Mouse (Mus musculus) spleen, embryonic (tissue): ENCODE measurements around the gene Aldob.
"Not testable (repeated sequence)": the region's sequence is repeated elsewhere in the genome, so short reads cannot be mapped to it uniquely, and the experiment has no call there.

Experiments
- CTCF ChIA-PET: fragments of 350-600 bp; sonication (Branson Sonifier 250); formaldehyde crosslinking; loops from one replicate; lab custom pipeline; 2022; lab: Charles Lee

Gene Aldob

DNA sequence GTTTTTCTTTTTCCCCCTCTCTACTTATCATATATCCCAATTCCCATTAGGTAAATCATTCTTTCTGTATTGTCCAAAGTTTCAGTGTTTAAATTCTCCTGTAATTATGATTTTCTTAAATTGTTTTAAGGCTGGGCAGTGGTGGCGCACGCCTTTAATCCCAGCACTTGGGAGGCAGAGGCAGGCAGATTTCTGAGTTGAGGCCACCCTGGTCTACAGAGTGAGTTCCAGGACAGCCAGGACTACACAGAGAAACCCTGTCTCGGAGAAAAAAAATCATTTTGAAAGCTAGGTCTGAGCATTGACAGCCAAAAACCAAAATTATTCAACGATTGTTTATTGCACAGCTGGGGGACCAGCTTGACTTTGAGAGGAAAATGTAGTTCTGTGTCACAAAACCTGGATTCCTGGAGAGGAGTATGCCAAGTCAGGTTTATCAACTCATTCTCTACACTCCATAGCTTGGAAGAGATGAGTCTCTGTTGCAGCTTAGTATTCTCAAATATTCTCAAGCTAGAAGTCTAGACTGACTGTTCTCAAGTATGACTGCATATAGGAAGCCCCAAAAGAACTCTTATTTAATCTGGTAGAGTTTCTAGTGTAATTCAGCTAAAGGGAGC lies 13.6 kb downstream of the Aldob start:
- CTCF ChIA-PET: no interaction called here

DNA sequence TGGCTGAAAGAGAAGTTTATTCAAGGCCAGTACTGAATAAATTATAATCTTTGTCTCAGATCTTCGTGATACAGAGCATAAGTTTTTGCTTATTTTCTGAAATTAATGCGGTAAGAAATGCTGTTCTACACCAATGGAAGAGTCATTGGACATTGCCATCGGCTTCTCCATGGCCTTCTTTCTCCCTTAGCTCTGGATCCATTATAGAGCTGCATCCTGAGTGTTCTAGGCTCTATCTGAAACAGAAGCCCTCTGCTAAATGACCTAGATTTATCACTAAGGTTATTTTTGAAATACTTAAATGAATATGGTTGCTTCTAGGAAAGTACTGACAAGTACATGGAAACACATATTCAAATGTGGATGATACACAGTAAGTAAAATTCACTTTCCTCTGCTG lies 14.3 kb downstream of the Aldob start:
- CTCF ChIA-PET: no interaction called here

DNA sequence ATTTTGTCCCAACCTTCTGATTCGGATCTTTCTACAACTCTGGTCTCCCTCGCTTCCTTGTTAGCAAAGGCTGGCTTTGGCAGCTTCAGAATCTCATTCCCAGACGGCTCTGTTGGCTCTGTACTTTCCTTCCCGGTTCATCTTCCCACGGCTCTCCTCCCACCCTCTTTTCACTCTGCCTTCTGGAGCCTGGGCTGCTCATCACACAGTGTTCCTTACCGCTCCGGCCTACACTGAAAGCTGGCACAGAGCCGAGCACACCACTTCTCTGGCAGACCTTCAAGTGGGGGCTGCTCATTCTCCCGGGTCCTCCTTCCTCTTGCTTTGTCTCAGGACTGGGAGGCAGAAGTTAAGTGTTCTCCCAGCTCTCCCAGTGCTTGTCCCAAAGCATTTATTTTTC lies 26.8 kb downstream of the Aldob start:
- CTCF ChIA-PET: no interaction called here

DNA sequence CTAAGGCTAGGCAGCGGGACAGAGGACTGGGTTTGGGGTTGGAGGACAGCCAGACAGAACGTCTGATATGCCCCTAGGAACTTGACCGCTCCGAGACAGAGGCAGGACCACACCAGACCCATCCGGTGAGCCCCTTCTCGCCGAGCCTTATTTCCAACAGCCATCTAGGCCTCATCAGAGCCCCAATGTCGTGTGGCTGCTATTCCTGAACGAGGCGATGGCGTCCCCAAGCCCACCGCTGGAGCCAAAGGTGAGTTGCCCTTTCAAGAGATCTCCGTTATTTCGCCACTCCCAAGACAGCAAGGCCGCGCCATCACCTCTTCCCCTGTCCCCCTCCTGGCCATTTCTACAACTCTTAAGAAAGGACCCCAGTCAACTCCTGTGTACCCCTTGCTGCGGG lies 28.0 kb downstream of the Aldob start:
- CTCF ChIA-PET: no interaction called here

DNA sequence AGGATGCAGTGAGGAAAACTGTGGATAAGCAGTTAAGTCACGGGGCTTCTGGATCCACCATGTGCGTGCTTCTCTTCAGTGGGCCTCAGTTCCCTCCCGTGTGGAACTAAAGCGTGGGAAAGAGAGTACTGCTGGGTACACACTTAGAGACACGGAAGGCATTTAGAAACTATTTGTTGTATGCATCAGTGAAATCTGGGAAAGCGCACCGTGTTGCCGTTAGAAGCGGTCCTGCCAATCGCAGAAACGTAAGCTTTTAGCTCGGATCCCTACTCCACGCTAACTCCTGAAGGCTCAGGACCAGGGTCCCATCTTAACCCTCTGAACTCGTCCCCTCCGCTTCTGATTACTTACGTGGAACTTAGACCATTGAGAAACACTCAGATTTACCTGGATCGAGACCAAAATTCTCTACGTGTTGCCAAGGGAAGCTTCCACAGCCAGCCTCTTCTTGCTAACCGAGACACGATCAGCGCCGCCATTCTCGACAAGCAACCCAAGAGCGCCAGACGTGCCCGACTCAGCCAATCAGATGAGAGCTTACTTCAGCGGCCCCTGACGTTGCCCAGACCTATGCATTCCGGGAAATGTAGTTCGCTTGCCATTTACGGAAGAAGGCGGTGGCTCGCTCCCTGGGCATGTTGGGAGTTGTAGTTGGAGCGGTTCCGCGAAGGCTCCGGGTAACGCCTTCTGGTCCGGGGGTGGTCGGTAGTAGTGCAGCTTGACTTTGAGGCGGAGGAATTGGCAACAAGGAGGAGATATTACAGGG lies 28.6 kb downstream of the Aldob start, which contains the start of the genes Mrpl50 and Zfp189:
Mrpl50 (minus strand) TSS at position 522 of the 769 bp plus-strand sequence.
Zfp189 (plus strand) TSS at position 605 of the 769 bp plus-strand sequence.
- CTCF ChIA-PET: no interaction called here

DNA sequence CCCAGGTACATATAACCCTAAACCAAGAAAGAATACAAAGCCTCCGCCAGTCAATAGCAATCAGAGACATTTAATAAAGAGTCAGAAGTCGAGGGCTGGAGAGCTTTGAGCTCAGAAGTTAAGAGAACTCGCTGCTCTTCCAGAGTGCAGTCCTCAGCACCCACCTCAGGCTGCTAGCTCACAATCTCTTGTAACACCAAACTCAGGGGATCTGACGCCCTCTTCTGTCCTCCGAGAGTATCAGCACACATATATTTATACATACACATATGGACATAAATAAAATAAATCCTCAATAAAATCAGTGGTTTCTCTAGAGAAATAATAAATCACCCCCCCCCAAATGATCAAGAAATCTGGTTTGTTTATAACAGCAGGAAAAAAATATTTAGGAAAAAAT lies 29.9 kb downstream of the Aldob start:
- CTCF ChIA-PET: interaction anchor here (0.7 kb wide), 1 partner anchor 1323 kb away, joined by 7 read pairs; no protein-coding TSS in a partner anchor

DNA sequence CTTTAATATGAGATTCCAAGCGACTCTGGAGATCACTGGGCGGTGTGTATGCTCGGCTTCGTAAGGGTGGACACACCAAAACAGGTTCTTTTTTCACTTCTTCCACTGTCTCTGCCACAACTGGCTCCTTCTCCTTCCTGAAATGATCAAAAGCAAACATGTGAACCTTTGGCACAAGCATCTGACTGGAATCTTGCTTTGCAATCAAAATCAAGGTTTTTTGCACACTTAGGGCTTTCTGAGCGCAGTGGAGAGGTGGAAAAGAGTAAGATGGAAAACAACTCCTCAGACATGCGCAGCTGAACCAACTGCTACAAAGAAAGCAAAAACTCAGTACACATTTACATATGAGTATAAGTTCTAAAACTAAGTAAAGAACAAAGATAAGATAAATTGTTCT lies 34.9 kb downstream of the Aldob start:
- CTCF ChIA-PET: no interaction called here

DNA sequence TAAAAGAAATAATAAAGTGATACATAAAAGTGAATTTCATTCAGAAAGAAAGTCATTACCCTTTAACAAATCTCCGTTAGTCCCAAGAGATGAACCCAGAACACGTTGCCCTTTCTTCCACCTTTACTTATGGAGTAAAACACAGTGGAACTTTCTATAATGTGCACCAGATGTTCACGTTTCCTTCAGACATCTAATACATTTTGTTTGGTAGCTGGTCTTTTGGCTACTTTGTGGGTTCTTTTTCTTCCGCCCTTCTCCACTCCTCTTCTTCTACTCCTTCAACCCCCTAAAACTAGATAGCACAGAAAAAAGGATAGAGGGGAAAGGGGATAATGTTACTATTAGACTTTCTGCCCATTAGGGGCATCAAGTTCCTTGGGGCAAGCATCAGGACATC lies 36.7 kb downstream of the Aldob start:
- CTCF ChIA-PET: no interaction called here

DNA sequence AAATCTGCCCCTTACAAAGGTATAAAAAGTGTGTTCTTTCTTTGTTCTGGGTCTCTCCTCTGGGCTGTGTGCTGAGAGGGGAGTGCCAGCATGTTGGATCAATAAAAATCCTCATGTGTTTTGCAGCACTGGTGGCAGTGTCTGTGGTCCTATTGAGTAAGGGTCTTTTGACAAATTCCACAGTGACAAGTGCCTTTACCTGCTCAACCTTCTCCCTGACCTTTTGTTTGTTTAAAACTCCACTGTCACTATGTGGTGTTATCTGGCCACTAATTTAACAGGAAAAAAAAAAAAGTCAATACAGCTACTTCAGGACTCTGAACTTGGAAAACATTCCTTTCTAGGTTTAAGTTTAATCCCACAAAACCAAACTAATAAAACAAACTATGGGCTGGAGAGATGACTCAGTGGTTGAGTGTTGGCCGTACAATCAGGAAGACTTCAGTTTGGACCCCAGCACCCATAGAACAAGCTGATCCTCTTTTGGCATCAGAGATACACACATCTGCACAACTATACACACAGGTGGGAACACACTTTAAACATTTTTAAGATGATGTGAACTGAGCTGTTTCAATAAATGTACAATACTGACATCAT lies 39.0 kb downstream of the Aldob start:
- CTCF ChIA-PET: not testable (repeated sequence)

DNA sequence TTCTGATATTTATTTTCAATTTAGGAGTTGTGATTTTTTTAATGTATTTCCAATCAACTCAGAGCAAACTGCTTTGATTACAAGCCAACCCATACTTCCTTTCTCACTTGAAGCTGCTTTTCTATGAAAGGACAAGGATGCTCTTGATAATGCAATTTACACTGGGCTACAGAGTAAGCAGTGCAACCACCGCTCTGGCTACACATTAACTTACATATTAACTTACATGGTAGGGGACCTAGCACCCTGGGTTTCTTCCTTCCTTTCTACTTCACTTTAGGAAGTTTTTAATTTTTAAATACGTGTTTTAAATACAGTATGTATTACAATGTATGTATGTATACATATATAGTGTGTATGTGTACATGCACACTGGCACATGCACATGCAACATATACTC lies 40.2 kb downstream of the Aldob start:
- CTCF ChIA-PET: no interaction called here

DNA sequence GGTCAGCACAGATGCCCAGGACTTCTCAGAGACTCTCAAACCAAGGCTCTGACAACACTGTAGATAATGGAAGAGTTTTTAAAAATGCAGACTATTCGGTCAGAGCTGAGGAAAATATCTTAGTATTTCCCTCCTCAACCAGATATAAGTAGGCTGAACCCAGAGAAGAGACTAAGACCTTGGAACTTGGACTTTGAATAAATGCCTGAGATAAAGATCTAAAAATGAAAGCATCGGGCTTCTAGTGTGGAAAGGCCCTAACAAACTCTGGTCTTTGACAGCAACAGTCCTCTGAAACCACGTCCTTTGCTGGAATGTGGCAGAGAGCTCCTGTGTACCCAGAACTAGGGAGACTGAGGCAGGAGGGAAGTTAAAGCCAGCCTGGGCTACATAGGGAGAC lies 43.0 kb downstream of the Aldob start, which contains the start of gene Baat:
Baat (minus strand) TSS at position 172 of the 400 bp plus-strand sequence.
- CTCF ChIA-PET: no interaction called here

DNA sequence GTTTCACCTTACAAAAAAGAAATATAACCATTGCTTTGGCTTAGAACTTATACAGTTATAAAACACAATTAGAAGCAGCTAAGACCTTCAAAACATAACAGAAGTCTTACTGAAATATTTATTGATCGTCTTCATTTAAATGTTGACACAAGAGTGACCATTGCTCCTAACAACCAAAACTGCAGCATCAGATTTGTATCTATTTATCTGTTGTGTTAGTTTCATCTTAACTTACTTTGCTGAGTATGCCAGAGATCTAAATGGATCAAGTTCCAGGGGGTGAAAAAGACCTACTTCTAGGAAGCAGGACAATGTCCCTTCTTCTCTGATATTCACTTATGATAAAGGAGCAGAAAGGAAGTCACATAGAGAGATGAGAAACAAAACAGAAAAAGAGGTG lies 45.8 kb downstream of the Aldob start:
- CTCF ChIA-PET: no interaction called here
